Mouse (Mus musculus): Measurements from ENCODE around the gene Epha1. TPM values are rescaled to one million over a fixed set of nuclear protein-coding genes. Genes with fewer than 3 reads are reported as not detected.

The Epha1 gene
- polyA plus RNA-seq, 1 experiment from 2014 or later = 3.1 TPM

- no peak overlapping the region for H3K4me3 ChIP-seq (ENCODE audit: low read length)
- no peak overlapping the region for H3K27ac ChIP-seq (ENCODE audit: low read depth, low read length)
- no peak overlapping the region for H3K4me2 ChIP-seq (replicated peaks; ENCODE audit: low read depth, low read length)
- peaks cover 14% of the 10 kb centered on the region for H3K4me1 ChIP-seq (ENCODE audit: control insufficient read depth, insufficient read depth, low read length)
- H3K27me3 ChIP-seq (ENCODE audit: control insufficient read depth, insufficient read depth, low read length) = no peaks in the 10 kb centered on the region
- WGBS = 22% methylated on average over 3 of the region's 3 CpGs
- no peaks in the 10 kb centered on the region for H3K36me3 ChIP-seq (ENCODE audit: control insufficient read depth, insufficient read depth, low read length)
- ATAC-seq (ENCODE audit: low FRiP score, low TSS enrichment) = no peak
- no peak overlapping the region for H3K9ac ChIP-seq (ENCODE audit: low read depth, low read length)
- no peaks in the 10 kb centered on the region for H3K9me3 ChIP-seq (ENCODE audit: control insufficient read depth, low read length)
These were observed 3.2 kb downstream of the Epha1 start for GRCm38 (mm10) chr6:42369870-42370269.

GRCm38 (mm10) chr6:42365215-42365614 lies 7.9 kb downstream of the Epha1 start:
- no peaks in the 10 kb centered on the region for H3K27me3 ChIP-seq (ENCODE audit: control insufficient read depth, insufficient read depth, low read length)
- H3K9me3 ChIP-seq (ENCODE audit: control insufficient read depth, low read length) = no peaks in the 10 kb centered on the region
- H3K4me2 ChIP-seq (replicated peaks; ENCODE audit: low read depth, low read length) = no peak overlapping the region
- H3K4me3 ChIP-seq (ENCODE audit: low read length) = no peak overlapping the region
- no peak overlapping the region for H3K27ac ChIP-seq (ENCODE audit: low read depth, low read length)
- H3K9ac ChIP-seq (ENCODE audit: low read depth, low read length) = no peak overlapping the region
- 91% methylated on average over 6 of the region's 6 CpGs for WGBS
- no peak for ATAC-seq (ENCODE audit: low FRiP score, low TSS enrichment)
- H3K4me1 ChIP-seq (ENCODE audit: control insufficient read depth, insufficient read depth, low read length) = no peaks in the 10 kb centered on the region
- peaks cover 11% of the 10 kb centered on the region; the same call in 1 of the 2 replicates for H3K36me3 ChIP-seq (ENCODE audit: control insufficient read depth, insufficient read depth, low read length)

GRCm38 (mm10) chr6:42364607-42365006 lies 8.5 kb downstream of the Epha1 start:
- H3K27ac ChIP-seq (ENCODE audit: low read depth, low read length) = no peak overlapping the region
- H3K36me3 ChIP-seq (ENCODE audit: control insufficient read depth, insufficient read depth, low read length) = peaks cover 17% of the 10 kb centered on the region
- H3K4me3 ChIP-seq (ENCODE audit: low read length) = no peak overlapping the region
- H3K4me2 ChIP-seq (replicated peaks; ENCODE audit: low read depth, low read length) = no peak overlapping the region
- no peak for ATAC-seq (ENCODE audit: low FRiP score, low TSS enrichment)
- H3K9ac ChIP-seq (ENCODE audit: low read depth, low read length) = no peak overlapping the region
- WGBS = 83% methylated on average over 15 of the region's 15 CpGs
- H3K4me1 ChIP-seq (ENCODE audit: control insufficient read depth, insufficient read depth, low read length) = no peaks in the 10 kb centered on the region
- no peaks in the 10 kb centered on the region for H3K27me3 ChIP-seq (ENCODE audit: control insufficient read depth, insufficient read depth, low read length)
- H3K9me3 ChIP-seq (ENCODE audit: control insufficient read depth, low read length) = no peaks in the 10 kb centered on the region

- H3K4me3 ChIP-seq (ENCODE audit: low read length) = no peak overlapping the region
- no peak overlapping the region for H3K27ac ChIP-seq (ENCODE audit: low read depth, low read length)
- H3K36me3 ChIP-seq (ENCODE audit: control insufficient read depth, insufficient read depth, low read length) = peaks cover 23% of the 10 kb centered on the region
- H3K4me1 ChIP-seq (ENCODE audit: control insufficient read depth, insufficient read depth, low read length) = no peaks in the 10 kb centered on the region
- 91% methylated on average over 4 of the region's 4 CpGs for WGBS
- no peaks in the 10 kb centered on the region for H3K9me3 ChIP-seq (ENCODE audit: control insufficient read depth, low read length)
- no peaks in the 10 kb centered on the region for H3K27me3 ChIP-seq (ENCODE audit: control insufficient read depth, insufficient read depth, low read length)
- H3K9ac ChIP-seq (ENCODE audit: low read depth, low read length) = no peak overlapping the region
- H3K4me2 ChIP-seq (replicated peaks; ENCODE audit: low read depth, low read length) = no peak overlapping the region
- no peak for ATAC-seq (ENCODE audit: low FRiP score, low TSS enrichment)
These were observed 9.0 kb downstream of the Epha1 start for GRCm38 (mm10) chr6:42364066-42364465.

- peaks cover 33% of the 10 kb centered on the region for H3K36me3 ChIP-seq (ENCODE audit: control insufficient read depth, insufficient read depth, low read length)
- WGBS = 43% methylated on average over 3 of the region's 3 CpGs
- H3K4me1 ChIP-seq (ENCODE audit: control insufficient read depth, insufficient read depth, low read length) = no peaks in the 10 kb centered on the region
- no peaks in the 10 kb centered on the region for H3K27me3 ChIP-seq (ENCODE audit: control insufficient read depth, insufficient read depth, low read length)
- no peak overlapping the region for H3K4me2 ChIP-seq (replicated peaks; ENCODE audit: low read depth, low read length)
- H3K9ac ChIP-seq (ENCODE audit: low read depth, low read length) = no peak overlapping the region
- no peak overlapping the region for H3K27ac ChIP-seq (ENCODE audit: low read depth, low read length)
- no peak for ATAC-seq (ENCODE audit: low FRiP score, low TSS enrichment)
- no peaks in the 10 kb centered on the region for H3K9me3 ChIP-seq (ENCODE audit: control insufficient read depth, low read length)
- H3K4me3 ChIP-seq (ENCODE audit: low read length) = no peak overlapping the region
These were observed 10.1 kb downstream of the Epha1 start for GRCm38 (mm10) chr6:42362974-42363373.

GRCm38 (mm10) chr6:42362497-42362896 lies 10.6 kb downstream of the Epha1 start:
- no peaks in the 10 kb centered on the region for H3K27me3 ChIP-seq (ENCODE audit: control insufficient read depth, insufficient read depth, low read length)
- H3K9ac ChIP-seq (ENCODE audit: low read depth, low read length) = no peak overlapping the region
- H3K9me3 ChIP-seq (ENCODE audit: control insufficient read depth, low read length) = no peaks in the 10 kb centered on the region
- H3K4me1 ChIP-seq (ENCODE audit: control insufficient read depth, insufficient read depth, low read length) = no peaks in the 10 kb centered on the region
- peaks cover 38% of the 10 kb centered on the region for H3K36me3 ChIP-seq (ENCODE audit: control insufficient read depth, insufficient read depth, low read length)
- no peak overlapping the region for H3K27ac ChIP-seq (ENCODE audit: low read depth, low read length)
- H3K4me3 ChIP-seq (ENCODE audit: low read length) = no peak overlapping the region
- no peak overlapping the region for H3K4me2 ChIP-seq (replicated peaks; ENCODE audit: low read depth, low read length)
- WGBS = 93% methylated on average over 1 of the region's 1 CpGs
- ATAC-seq (ENCODE audit: low FRiP score, low TSS enrichment) = no peak

GRCm38 (mm10) chr6:42362074-42362473 lies 11.0 kb downstream of the Epha1 start:
- no peak overlapping the region for H3K4me2 ChIP-seq (replicated peaks; ENCODE audit: low read depth, low read length)
- no peak overlapping the region for H3K27ac ChIP-seq (ENCODE audit: low read depth, low read length)
- peaks cover 42% of the 10 kb centered on the region for H3K36me3 ChIP-seq (ENCODE audit: control insufficient read depth, insufficient read depth, low read length)
- H3K4me1 ChIP-seq (ENCODE audit: control insufficient read depth, insufficient read depth, low read length) = no peaks in the 10 kb centered on the region
- ATAC-seq (ENCODE audit: low FRiP score, low TSS enrichment) = no peak
- H3K27me3 ChIP-seq (ENCODE audit: control insufficient read depth, insufficient read depth, low read length) = no peaks in the 10 kb centered on the region
- no peak overlapping the region for H3K9ac ChIP-seq (ENCODE audit: low read depth, low read length)
- H3K9me3 ChIP-seq (ENCODE audit: control insufficient read depth, low read length) = no peaks in the 10 kb centered on the region
- H3K4me3 ChIP-seq (ENCODE audit: low read length) = no peak overlapping the region
- 86% methylated on average over 1 of the region's 1 CpGs for WGBS

- ATAC-seq (ENCODE audit: low FRiP score, low TSS enrichment) = no peak
- Histone ChIP-seq H3K27me3 (ENCODE audit: control insufficient read depth, insufficient read depth, low read length) (no peaks in the 10 kb centered on the region), H3K4me3 (ENCODE audit: low read length) (no peak overlapping the region), H3K4me1 (ENCODE audit: control insufficient read depth, insufficient read depth, low read length) (no peaks in the 10 kb centered on the region), H3K27ac (ENCODE audit: low read depth, low read length) (no peak overlapping the region), H3K36me3 (ENCODE audit: control insufficient read depth, insufficient read depth, low read length) (peaks cover 51% of the 10 kb centered on the region), H3K9me3 (ENCODE audit: control insufficient read depth, low read length) (no peaks in the 10 kb centered on the region), H3K4me2 (replicated peaks; ENCODE audit: low read depth, low read length) (no peak overlapping the region), H3K9ac (ENCODE audit: low read depth, low read length) (no peak overlapping the region)
- 93% methylated on average over 13 of the region's 13 CpGs for WGBS
These were observed 11.8 kb downstream of the Epha1 start for GRCm38 (mm10) chr6:42361041-42361895.

- 88% methylated on average over 6 of the region's 6 CpGs for WGBS
- peaks cover 60% of the 10 kb centered on the region for H3K36me3 ChIP-seq (ENCODE audit: control insufficient read depth, insufficient read depth, low read length)
- no peak overlapping the region for H3K9ac ChIP-seq (ENCODE audit: low read depth, low read length)
- no peaks in the 10 kb centered on the region for H3K27me3 ChIP-seq (ENCODE audit: control insufficient read depth, insufficient read depth, low read length)
- no peaks in the 10 kb centered on the region for H3K9me3 ChIP-seq (ENCODE audit: control insufficient read depth, low read length)
- no peak for ATAC-seq (ENCODE audit: low FRiP score, low TSS enrichment)
- H3K4me2 ChIP-seq (replicated peaks; ENCODE audit: low read depth, low read length) = no peak overlapping the region
- H3K4me1 ChIP-seq (ENCODE audit: control insufficient read depth, insufficient read depth, low read length) = no peaks in the 10 kb centered on the region
- no peak overlapping the region for H3K4me3 ChIP-seq (ENCODE audit: low read length)
- no peak overlapping the region for H3K27ac ChIP-seq (ENCODE audit: low read depth, low read length)
These were observed 12.7 kb downstream of the Epha1 start for GRCm38 (mm10) chr6:42360231-42360840.

Measured in kidney, embryonic 14.5 days (tissue).